Mouse (Mus musculus) intestine, embryonic 16.5 days (tissue): ENCODE measurements at regions not wholly inside any gene's neighbourhood (a gene's known extent, or its start where the extent isn't known, plus 50 kb on each side); places are given as distances from the start of the nearest gene placed in this dataset.

Source experiments
- ATAC-seq: fragments of 200-750 bp; cut with Nextera tagmentation; 2 replicates; pipeline ENCODE4 v1.8.0; 2017; ENCODE audit warnings: moderate TSS enrichment, moderate library complexity
- H3K27ac ChIP-seq: fragments of 300-500 bp; sonication (generic); 2 replicates; pipeline ENCODE4 v1.5.1; 2014; ENCODE audit warnings: mild to moderate bottlenecking, low read length
- H3K27me3 ChIP-seq: fragments of 300-500 bp; sonication (generic); replicated peaks from 2 replicates; pipeline ENCODE4 v1.6.1; 2014; ENCODE audit warnings: low read length, control low read depth, mixed read lengths; ENCODE audit not compliant: control insufficient read depth, insufficient read depth
- H3K36me3 ChIP-seq: fragments of 300-500 bp; sonication (generic); 2 replicates; pipeline ENCODE4 v1.6.1; 2014; ENCODE audit warnings: low read length, control low read depth; ENCODE audit not compliant: control insufficient read depth, insufficient read depth
- H3K4me1 ChIP-seq: fragments of 300-500 bp; sonication (generic); 2 replicates; pipeline ENCODE4 v1.6.1; 2014; ENCODE audit warnings: low read length, control low read depth, mixed read lengths; ENCODE audit not compliant: control insufficient read depth, insufficient read depth
- H3K4me2 ChIP-seq: fragments of 300-500 bp; sonication (generic); 2 replicates; pipeline ENCODE4 v1.6.1; 2014; ENCODE audit warnings: low read depth, low read length, control low read depth
- H3K4me3 ChIP-seq: fragments of 300-500 bp; sonication (generic); 2 replicates; pipeline ENCODE4 v1.5.1; 2014; ENCODE audit warnings: mild to moderate bottlenecking, low read length
- H3K9ac ChIP-seq: fragments of 300-500 bp; sonication (generic); 2 replicates; pipeline ENCODE4 v1.6.1; 2014; ENCODE audit warnings: low read depth, low read length
- H3K9me3 ChIP-seq: fragments of 300-500 bp; sonication (generic); 2 replicates; pipeline ENCODE4 v1.6.1; 2016; ENCODE audit warnings: low read length, control low read depth; ENCODE audit not compliant: control insufficient read depth
- WGBS: fragments of 180-500 bp; shearing (Covaris S2); extraction: QIAGEN DNeasy Blood & Tissue Kit; methylation state at CpG from one replicate; pipeline ENCODE4 v1.1.7; 2014; 5-methylcytosine and 5-hydroxymethylcytosine counted together

- H3K36me3 ChIP-seq, result no peaks in the 10 kb centered on the region
- WGBS, result 74% methylated on average over 4 of the region's 4 CpGs
- no peak overlapping the region for H3K9ac ChIP-seq
- H3K4me3 ChIP-seq, result no peak overlapping the region
- H3K4me1 ChIP-seq, result no peaks in the 10 kb centered on the region
- no peak overlapping the region for H3K27ac ChIP-seq
- H3K27me3 ChIP-seq, result no peaks in the 10 kb centered on the region
- no peak for ATAC-seq
- H3K4me2 ChIP-seq, result no peak overlapping the region
- no peaks in the 10 kb centered on the region for H3K9me3 ChIP-seq
These were observed 551.0 kb upstream of the Hsf2 start for GRCm38 (mm10) chr10:56935174-56935573.

GRCm38 (mm10) chr10:56941972-56942371, 544.2 kb upstream of the Hsf2 start:
- H3K4me2 ChIP-seq, result no peak overlapping the region
- WGBS, result 58% methylated on average over 4 of the region's 4 CpGs
- ATAC-seq, result no peak
- no peak overlapping the region for H3K4me3 ChIP-seq
- H3K36me3 ChIP-seq, result no peaks in the 10 kb centered on the region
- no peak overlapping the region for H3K9ac ChIP-seq
- H3K27ac ChIP-seq, result no peak overlapping the region
- H3K4me1 ChIP-seq, result no peaks in the 10 kb centered on the region
- no peaks in the 10 kb centered on the region for H3K27me3 ChIP-seq
- no peaks in the 10 kb centered on the region for H3K9me3 ChIP-seq

GRCm38 (mm10) chr10:56944434-56945145, 541.6 kb upstream of the Hsf2 start:
- no peaks in the 10 kb centered on the region for H3K36me3 ChIP-seq
- no peaks in the 10 kb centered on the region for H3K4me1 ChIP-seq
- H3K27me3 ChIP-seq, result no peaks in the 10 kb centered on the region
- no peak for ATAC-seq
- no peak overlapping the region for H3K4me3 ChIP-seq
- no peak overlapping the region for H3K4me2 ChIP-seq
- H3K9me3 ChIP-seq, result no peaks in the 10 kb centered on the region
- no peak overlapping the region for H3K27ac ChIP-seq
- 77% methylated on average over 5 of the region's 5 CpGs for WGBS
- H3K9ac ChIP-seq, result no peak overlapping the region

DNA sequence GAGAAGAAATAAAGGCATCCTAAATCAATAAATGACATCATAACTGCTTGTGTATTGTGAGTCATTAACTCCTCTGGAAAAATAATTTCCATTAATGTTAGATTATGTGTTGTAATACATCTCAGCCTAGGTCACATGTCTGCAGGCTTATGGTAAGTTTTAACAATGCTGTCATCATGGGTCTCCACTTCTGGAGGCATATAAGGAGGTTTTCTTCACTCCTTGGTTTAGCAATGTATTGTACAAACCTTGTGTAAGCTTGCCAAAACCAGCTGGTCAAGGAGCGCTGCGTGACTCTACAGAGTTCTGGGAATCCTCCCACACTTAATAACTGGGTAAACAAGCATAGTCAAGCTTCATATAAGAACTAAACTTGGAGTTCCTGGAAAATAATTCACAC, 529.5 kb upstream of the Hsf2 start:
- Histone ChIP-seq H3K27me3 (no peaks in the 10 kb centered on the region), H3K27ac (no peak overlapping the region), H3K9ac (no peak overlapping the region), H3K9me3 (no peaks in the 10 kb centered on the region), H3K4me2 (no peak overlapping the region), H3K4me1 (no peaks in the 10 kb centered on the region), H3K4me3 (no peak overlapping the region), H3K36me3 (no peaks in the 10 kb centered on the region)
- WGBS, result 79% methylated on average over 2 of the region's 2 CpGs
- ATAC-seq, result no peak

- ATAC-seq, result no peak
- Histone ChIP-seq H3K9ac (no peak overlapping the region), H3K4me1 (no peaks in the 10 kb centered on the region), H3K9me3 (no peaks in the 10 kb centered on the region), H3K27ac (no peak overlapping the region), H3K4me3 (no peak overlapping the region), H3K27me3 (no peaks in the 10 kb centered on the region), H3K36me3 (no peaks in the 10 kb centered on the region), H3K4me2 (no peak overlapping the region)
- 86% methylated on average over 4 of the region's 4 CpGs for WGBS
These were observed 523.9 kb upstream of the Hsf2 start for GRCm38 (mm10) chr10:56962096-56962807.

DNA sequence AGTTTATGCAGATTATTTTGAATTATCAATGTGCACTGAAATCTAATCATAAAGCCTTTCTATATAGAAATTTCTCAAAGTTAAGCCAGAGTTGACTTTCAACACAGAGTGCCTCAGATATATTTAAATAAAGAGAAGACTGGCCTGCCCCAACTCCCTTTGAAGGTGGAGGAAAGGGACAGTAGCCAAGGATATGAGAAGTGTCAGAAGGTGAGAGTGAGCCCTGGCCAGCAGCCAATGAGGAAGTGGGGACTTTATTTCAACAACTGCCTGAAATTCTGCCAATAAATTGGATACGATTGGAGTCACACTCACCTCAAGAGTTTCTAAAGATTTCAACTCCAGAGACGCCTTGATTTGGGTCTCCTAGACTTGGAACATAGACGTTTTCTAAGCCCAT, 523.0 kb upstream of the Hsf2 start:
- no peaks in the 10 kb centered on the region for H3K36me3 ChIP-seq
- no peaks in the 10 kb centered on the region for H3K27me3 ChIP-seq
- 61% methylated on average over 3 of the region's 3 CpGs for WGBS
- no peak overlapping the region for H3K4me3 ChIP-seq
- no peak overlapping the region for H3K4me2 ChIP-seq
- H3K9ac ChIP-seq, result no peak overlapping the region
- no peak for ATAC-seq
- no peaks in the 10 kb centered on the region for H3K9me3 ChIP-seq
- H3K4me1 ChIP-seq, result no peaks in the 10 kb centered on the region
- H3K27ac ChIP-seq, result no peak overlapping the region

DNA sequence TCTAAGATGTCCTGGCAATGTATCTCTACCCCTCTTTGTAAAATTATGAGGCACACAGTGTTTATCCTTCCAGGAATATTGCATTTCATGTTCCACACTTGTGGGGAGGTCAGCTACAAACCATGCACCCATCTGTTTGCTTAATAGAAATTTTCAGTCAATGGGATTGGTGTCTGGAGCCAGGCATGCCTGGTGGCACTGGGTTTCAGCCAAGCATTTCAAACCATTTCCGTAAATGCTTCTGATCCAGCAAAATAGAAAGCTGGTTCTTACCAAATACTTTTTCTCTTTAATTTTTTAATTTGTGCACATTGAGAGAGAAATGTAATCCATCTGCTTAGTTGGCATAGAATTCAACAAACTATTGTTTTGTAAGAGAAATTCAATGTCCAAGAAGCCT, 517.3 kb upstream of the Hsf2 start:
- no peaks in the 10 kb centered on the region for H3K36me3 ChIP-seq
- WGBS, result 92% methylated on average over 1 of the region's 1 CpGs

GRCm38 (mm10) chr10:56974812-56975211, 511.4 kb upstream of the Hsf2 start:
- WGBS, result 83% methylated on average over 5 of the region's 5 CpGs
- no peaks in the 10 kb centered on the region for H3K27me3 ChIP-seq
- no peak overlapping the region for H3K4me3 ChIP-seq
- no peak overlapping the region for H3K27ac ChIP-seq
- no peak overlapping the region for H3K4me2 ChIP-seq
- no peaks in the 10 kb centered on the region for H3K36me3 ChIP-seq
- no peaks in the 10 kb centered on the region for H3K9me3 ChIP-seq
- H3K9ac ChIP-seq, result no peak overlapping the region
- H3K4me1 ChIP-seq, result no peaks in the 10 kb centered on the region
- no peak for ATAC-seq

More for the DNA sequence above, 517.3 kb upstream of the Hsf2 start:
- no peak for ATAC-seq
- Histone ChIP-seq H3K27ac (no peak overlapping the region), H3K9me3 (no peaks in the 10 kb centered on the region), H3K4me3 (no peak overlapping the region), H3K27me3 (no peaks in the 10 kb centered on the region), H3K4me2 (no peak overlapping the region), H3K9ac (no peak overlapping the region), H3K4me1 (no peaks in the 10 kb centered on the region)

DNA sequence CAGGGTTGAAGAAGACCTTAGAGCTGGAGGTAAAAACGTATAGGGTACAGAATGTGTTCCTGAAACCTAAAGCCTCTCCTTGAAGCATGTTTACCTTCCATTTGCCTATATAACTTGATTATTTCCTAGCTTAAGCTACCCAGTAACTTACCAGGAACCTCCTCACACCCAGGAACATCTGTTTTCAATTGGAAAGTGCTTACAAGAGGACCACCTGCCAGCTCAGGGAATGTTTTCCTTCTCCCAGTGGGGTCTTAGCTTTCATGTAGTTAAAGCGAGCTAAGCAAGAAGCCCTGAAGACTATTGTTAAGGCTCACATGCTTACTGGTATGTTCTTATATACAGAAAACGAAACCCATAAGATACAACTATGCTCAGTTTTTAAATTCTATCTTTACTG, 506.6 kb upstream of the Hsf2 start:
- Histone ChIP-seq H3K27me3 (no peaks in the 10 kb centered on the region), H3K4me2 (no peak overlapping the region)
- WGBS, result 34% methylated on average over 3 of the region's 3 CpGs

More for the DNA sequence above, 506.6 kb upstream of the Hsf2 start:
- Histone ChIP-seq H3K4me1 (no peaks in the 10 kb centered on the region), H3K9me3 (no peaks in the 10 kb centered on the region), H3K36me3 (no peaks in the 10 kb centered on the region), H3K9ac (no peak overlapping the region), H3K27ac (no peak overlapping the region), H3K4me3 (no peak overlapping the region)
- no peak for ATAC-seq
